Mouse (Mus musculus) ES-Bruce4 (cell line): Measurements from ENCODE around the gene Hyal3.

Experiments used
- CTCF ChIP-seq: IDR thresholded peaks from one replicate; pipeline ENCODE4 v1.8.1; 2011; ENCODE audit warnings: low read depth, low read length
- EP300 ChIP-seq: IDR thresholded peaks from 2 replicates; pipeline ENCODE4 v1.6.1; 2011; ENCODE audit warnings: low read depth, low read length; ENCODE audit not compliant: insufficient read depth
- POLR2A ChIP-seq: IDR thresholded peaks from one replicate; pipeline ENCODE4 v1.8.1; 2011; ENCODE audit warnings: low read length; ENCODE audit not compliant: insufficient read depth

GRCm38 (mm10) chr9:107586504-107586903 lies 5.9 kb downstream of the Hyal3 start:
- no peak for TF ChIP-seq POLR2A
- TF ChIP-seq EP300: no peak
- no peak for TF ChIP-seq CTCF
